Mouse (Mus musculus) embryo, embryonic 11 days (tissue): ENCODE results near the gene Csnk2b.
A peak's percentile ranks its signal among the peaks of the same experiment; 100 is the strongest.
"Not testable (repeated sequence)": the region's sequence is repeated elsewhere in the genome, so short reads cannot be mapped to it uniquely, and the experiment has no call there.

ENCODE experiments used
- DNase-seq: peaks from one replicate; pipeline ENCODE4 v3.0.0-alpha.2; 2015

Csnk2b gene

GRCm38 (mm10) chr17:35147922-35148639, 26.2 kb upstream of the Csnk2b start:
- DNase-seq = no peak

GRCm38 (mm10) chr17:35147348-35147747, 25.5 kb upstream of the Csnk2b start:
- no peak for DNase-seq

- no peak for DNase-seq
These were observed 24.3 kb upstream of the Csnk2b start for GRCm38 (mm10) chr17:35146139-35146538.

GRCm38 (mm10) chr17:35141971-35142370, 20.1 kb upstream of the Csnk2b start:
- DNase-seq = no peak

- no peak for DNase-seq
These were observed 18.7 kb upstream of the Csnk2b start for GRCm38 (mm10) chr17:35140490-35140996.

GRCm38 (mm10) chr17:35139269-35139668, 17.4 kb upstream of the Csnk2b start:
- DNase-seq = no peak

GRCm38 (mm10) chr17:35135591-35136320, 13.9 kb upstream of the Csnk2b start:
- DNase-seq = peak; percentile 87

GRCm38 (mm10) chr17:35134801-35135590, 13.1 kb upstream of the Csnk2b start, which contains the start of gene Bag6:
Gene Bag6, plus strand, starts transcription at chr17:35135178.
- DNase-seq = peak; percentile 98

- no peak for DNase-seq
These were observed 11.7 kb upstream of the Csnk2b start for GRCm38 (mm10) chr17:35133517-35133916.

- no peak for DNase-seq
These were observed 10.3 kb upstream of the Csnk2b start for GRCm38 (mm10) chr17:35132174-35132560.

GRCm38 (mm10) chr17:35131500-35132173, 9.8 kb upstream of the Csnk2b start, which contains the start of gene Apom:
Gene Apom, minus strand, starts transcription at chr17:35132050.
- no peak for DNase-seq

GRCm38 (mm10) chr17:35131038-35131437, 9.2 kb upstream of the Csnk2b start:
- DNase-seq = no peak

- no peak for DNase-seq
These were observed 7.1 kb upstream of the Csnk2b start for GRCm38 (mm10) chr17:35128996-35129395.

- DNase-seq = no peak
These were observed 5.2 kb upstream of the Csnk2b start for GRCm38 (mm10) chr17:35127017-35127416.

- DNase-seq = peak; percentile 88
These were observed 4.4 kb upstream of the Csnk2b start, which contains the start of gene D17H6S53E for GRCm38 (mm10) chr17:35126206-35126611. Gene D17H6S53E, plus strand, starts transcription at chr17:35126373.

GRCm38 (mm10) chr17:35125578-35125977, 3.7 kb upstream of the Csnk2b start:
- DNase-seq = no peak

- no peak for DNase-seq
These were observed 3.2 kb upstream of the Csnk2b start for GRCm38 (mm10) chr17:35125081-35125480.

- not testable (repeated sequence) for DNase-seq
These were observed 2.5 kb upstream of the Csnk2b start for GRCm38 (mm10) chr17:35124261-35124896.

GRCm38 (mm10) chr17:35123287-35123686, 1.4 kb upstream of the Csnk2b start:
- not testable (repeated sequence) for DNase-seq

GRCm38 (mm10) chr17:35121143-35121799, 582 bp downstream of the Csnk2b start, which contains the start of gene Gpank1:
Gene Gpank1, plus strand, starts transcription at chr17:35121455.
- DNase-seq = peak; percentile 100

GRCm38 (mm10) chr17:35120745-35121142, 1.1 kb downstream of the Csnk2b start:
- no peak for DNase-seq
